Mouse (Mus musculus): ENCODE data around the gene Prox1. TPM values are rescaled to one million over a fixed set of nuclear protein-coding genes. Genes with fewer than 3 reads are reported as not detected.

Gene Prox1
- total RNA-seq, 2 experiments from 2014 or later = 8.5 to 9.0 TPM

DNA sequence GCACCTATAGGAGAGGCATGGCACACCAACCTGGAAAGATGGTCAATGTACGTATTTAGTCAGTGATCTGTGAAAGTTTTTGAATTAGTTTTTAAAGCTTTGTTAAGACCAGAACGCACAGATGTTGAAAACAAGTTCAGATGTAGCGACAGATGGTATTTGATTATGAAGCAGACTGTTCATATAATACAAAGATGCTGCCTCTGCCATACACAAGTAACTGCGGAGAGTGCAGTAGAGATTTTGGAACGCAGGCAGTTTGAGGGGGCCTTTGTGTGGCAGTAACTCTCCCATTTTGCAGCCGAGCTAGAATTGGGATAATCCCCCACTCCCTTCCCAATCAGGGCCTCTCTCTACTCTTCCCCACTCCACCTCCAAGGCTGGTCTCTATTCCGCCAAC, 78.4 kb downstream of the Prox1 start:
- no peak for DNase-seq (ENCODE audit: low spot score in 2 of 2)

DNA sequence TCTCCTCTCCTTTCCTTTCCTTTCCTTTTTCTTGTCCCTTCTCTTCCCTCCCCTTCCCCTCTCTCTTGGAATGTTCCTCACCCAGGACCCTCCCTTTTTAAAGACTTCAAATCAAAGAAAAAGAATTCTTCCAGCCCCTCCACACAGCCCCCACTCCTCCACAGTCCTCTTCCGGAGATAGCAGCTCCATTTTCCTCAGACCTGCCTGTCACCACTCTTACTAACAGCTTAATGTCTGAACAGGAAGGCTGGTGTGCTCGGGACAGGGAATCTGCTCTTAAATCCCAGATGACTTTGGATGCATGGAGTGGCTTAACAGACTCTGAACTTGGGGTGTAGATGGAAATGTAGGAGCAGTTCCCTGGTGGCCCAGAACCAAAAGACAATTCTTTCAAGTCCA, 81.6 kb downstream of the Prox1 start:
- no peak for DNase-seq (ENCODE audit: low spot score in 2 of 2)

DNA sequence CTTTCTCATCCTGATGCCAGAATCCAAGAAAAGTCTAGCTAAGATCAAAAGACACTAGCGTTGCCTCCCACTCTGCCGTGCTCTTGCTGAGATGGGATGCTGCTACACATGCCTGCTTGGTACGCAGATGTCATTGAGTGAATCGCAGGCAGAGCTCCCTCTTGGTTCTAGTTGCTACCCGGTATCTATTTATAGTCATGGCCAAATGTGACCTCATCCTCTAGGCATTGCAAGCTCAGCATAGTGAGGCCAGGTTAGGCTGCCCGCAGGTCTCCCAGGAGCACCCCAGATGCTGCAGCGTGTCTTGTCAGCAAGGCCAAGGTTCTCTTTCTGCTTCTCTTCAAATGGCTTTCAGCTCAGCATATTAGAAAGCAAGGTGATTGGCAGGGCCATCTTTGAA, 84.8 kb downstream of the Prox1 start:
- DNase-seq (ENCODE audit: low spot score in 2 of 2) = no peak

DNA sequence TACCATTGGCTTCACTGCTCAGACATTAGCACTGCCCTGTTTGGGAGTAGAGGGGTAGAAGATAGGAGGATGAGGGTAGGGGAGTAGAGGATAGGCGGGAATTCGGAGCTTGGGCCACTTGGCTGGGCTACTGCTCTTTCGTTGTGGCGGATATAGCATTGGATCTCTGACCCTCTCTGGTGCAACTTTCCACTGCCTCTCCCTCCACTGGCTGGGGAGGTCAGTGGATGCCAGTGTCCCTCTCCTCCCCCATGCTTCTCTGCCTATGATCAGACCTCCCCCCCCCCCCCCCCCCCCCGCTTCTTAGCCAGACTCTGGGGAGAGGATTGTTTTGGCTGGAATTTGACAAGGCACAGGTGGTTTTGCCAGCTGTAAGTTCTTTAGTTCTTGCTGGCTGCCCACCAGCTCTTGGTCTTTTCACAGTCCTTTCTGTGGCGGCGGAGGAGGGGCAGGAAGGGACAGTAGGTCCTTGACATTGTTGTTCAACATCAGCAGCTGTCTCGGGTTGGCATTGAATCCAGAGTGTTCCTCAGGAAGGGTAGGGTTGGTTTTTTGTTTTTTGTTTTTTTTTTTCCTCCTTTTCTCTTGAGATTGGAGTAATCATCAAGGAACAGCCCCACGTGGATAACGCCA, 90.8 kb downstream of the Prox1 start:
- no peak for DNase-seq (ENCODE audit: low spot score in 2 of 2)

DNA sequence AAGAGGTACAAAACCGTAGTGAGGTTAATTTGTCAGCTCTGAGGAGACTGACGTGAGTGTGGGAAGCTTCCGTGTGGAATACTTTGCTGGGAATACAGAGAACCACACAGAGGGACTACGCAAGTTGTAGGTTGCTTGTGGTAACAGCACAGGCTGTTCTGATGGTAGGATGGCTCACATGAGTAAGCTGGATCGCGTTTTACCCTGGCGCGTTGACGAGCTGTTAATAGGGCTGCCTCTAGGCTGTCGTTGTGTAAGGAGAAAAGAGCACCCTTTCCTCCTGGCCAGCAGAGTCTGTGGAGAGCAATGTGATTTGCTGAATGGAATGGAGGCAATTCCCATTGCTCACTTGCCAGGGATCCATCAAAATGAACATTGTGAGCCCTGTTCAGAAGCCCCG, 93.9 kb downstream of the Prox1 start:
- DNase-seq (ENCODE audit: low spot score in 2 of 2) = no peak

Other genes with a start within 250 kb of the Prox1 start
- 100 to 1,000 TPM in 1 of 2 experiments, 10 to 100 TPM in 1; 88.4 to 113 TPM for gene Smyd2, start 248.4 kb downstream of the Prox1 start, total RNA-seq (2021)